Mouse (Mus musculus) frontal cortex, postnatal 25 days (tissue): Measurements from ENCODE around the gene Tprg.
A peak's percentile ranks its signal among the peaks of the same experiment; 100 is the strongest.

Source experiments
- DNase-seq, 2 experiments: peaks; one replicate each; pipeline ENCODE4 v3.0.0; 2022; ENCODE audit warnings: low spot score in 2 of 2

The Tprg gene

DNA sequence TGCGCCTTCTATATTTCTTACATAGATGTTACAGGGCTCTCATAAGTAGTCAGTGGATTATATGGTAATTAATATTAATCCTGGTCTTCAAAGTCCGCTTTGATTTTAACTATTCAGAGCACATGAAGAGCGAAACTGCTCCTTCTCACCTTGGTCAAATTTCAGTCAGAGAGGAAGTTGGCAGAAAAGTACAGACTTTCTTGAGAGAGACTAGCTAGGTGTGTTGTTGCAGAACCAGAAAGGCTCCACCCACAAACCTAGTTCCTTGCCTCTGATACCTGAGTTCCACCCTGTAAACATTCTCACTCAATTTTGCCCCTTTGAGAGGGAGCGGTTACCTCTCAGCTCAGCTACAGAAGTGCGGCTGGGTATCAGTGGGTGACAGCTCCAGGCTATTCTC is at the start of gene Tprg:
TSS of gene Tprg (plus strand) at position 301 of the 400 bp plus-strand sequence.
- DNase-seq = no peak

DNA sequence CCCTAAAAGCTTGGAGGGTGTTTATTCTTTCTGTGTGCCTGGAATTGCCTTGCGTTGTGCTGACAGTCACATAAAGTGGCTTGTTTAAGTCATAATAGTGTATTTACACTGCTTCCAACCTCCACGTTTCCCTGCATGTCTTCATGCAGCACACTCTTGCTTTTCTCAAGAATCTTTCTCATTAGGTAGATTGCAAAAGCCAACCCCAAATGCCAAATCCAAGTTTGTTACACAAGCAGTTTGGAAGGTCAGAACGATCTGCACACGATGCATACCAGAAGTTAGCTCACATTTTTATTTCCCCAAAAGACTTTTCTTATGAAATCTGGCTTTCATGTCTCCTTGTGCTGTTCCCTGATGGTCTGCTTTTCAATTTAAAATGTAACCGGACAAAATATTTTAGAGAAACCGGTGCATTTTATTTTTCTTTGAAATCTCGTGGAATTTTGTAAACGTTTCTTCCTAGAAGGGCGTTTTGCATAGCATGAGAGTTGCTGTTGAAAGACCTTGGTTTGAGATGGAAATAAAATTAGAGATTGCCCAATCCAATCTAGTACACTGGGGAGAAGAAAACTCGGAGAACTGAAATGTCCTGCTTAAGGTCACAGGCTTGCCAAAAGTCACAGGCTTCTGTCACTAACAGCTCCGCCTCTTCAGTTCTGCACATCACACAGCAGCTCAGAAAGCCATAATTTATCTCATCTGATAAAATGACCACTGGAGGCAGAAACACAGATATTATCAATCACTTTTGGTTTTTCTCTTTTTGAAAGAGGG is 48.2 kb upstream of the Tprg start:
- no peak for DNase-seq

DNA sequence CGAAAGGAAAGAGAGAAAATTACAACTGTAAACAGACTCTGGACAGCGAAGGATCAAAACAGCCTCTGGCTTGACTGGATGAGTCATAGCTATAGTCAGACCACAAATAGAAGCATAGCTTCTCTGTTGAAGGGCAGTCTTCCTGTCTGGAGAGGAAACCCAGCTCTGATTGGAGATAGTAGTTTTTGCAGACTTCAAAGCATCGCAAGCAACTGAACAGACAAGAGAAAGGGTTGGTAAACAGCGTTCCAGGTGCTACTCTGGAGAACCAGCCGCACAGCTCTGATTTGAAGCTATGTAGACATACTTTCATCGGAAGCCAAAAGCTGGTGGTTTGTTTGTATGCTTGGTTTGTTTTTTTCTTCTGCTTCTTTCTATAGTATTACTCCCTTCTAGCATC is 37.7 kb upstream of the Tprg start:
- no peak for DNase-seq

DNA sequence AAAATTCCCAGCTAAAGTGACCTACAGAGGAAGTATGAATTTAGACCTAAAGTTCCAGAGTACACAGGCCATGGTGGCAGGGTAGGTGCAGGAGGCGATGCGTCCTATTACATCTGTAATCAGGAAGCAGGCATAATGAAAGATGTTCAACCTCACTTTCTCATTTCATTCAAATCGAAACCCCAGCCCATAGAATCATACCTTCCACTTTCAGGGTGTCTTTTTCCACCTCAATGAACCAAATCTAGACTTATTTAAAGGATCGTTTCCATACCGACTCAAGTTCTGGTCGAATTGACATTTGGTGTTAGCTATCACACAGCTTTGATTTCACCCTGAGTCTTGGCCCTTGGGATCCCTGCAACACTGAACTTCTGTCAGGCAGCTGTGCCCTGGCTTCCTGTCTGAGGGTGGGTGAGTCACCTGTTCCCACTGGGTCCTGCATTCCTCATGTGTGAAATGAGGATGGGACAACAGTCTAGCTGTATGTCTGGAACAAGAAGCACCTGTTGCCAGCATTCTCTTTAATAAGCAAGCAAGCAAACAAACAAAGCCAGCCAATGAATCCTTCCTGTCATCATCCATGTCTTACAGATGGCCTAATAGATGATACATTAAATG is 36.4 kb upstream of the Tprg start:
- no peak for DNase-seq

DNA sequence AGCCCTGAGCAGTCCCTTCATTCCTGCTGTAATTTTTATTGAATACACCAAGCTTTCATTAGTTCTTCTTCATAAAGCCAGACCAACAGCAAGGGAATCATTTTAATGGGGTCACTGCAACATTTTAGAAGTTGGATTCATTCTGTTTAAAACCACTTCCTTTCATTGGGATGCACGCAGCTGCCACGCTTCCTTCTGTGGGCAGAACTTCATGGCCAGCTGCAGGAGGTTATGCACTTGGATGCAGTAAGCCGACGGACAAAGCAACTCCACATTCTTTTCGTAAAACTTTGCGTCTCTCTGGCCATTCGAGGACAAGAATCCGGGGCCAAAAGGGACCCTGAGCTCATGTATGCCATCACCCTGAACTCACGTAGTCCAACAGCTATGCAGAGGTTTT is 35.5 kb upstream of the Tprg start:
- no peak for DNase-seq

DNA sequence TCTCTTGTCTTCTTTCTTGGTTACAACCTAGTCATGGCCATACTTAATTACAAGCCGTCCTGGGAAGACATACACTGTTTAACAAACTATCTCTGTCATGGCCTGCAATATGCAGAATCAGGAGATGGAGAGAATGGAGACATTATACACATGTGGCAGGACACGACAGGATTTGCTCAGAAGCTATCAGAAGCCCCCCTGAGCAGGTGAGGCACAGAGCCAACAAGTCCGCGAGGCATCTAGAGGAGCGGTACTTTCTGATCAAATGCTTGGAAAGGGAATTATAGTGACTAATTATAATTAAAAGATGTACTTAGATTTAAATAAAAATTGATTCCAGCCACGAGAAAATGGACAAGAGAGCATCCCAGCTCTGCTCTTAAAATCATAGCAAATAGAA is 32.0 kb upstream of the Tprg start:
- no peak for DNase-seq

DNA sequence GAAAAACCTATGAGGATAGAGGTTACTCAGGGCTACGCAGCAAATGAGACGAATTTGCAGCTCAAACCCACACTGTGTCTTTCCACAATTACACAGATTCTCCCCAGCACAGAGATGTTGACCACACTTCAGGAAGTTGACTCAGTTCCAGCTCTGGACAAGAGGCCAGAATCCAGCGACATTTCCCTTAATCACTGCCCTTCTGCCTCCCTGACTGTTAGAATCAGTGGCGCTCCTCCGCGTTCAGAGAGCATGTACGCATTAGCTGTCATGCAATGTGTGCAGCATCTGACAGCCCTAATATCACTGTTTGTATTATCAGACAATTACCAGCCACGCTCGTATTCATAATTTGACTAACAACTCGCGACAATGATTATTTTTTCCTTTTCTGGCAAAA is 31.4 kb upstream of the Tprg start:
- peak in 1 of 2 experiments; percentile 12 for DNase-seq

DNA sequence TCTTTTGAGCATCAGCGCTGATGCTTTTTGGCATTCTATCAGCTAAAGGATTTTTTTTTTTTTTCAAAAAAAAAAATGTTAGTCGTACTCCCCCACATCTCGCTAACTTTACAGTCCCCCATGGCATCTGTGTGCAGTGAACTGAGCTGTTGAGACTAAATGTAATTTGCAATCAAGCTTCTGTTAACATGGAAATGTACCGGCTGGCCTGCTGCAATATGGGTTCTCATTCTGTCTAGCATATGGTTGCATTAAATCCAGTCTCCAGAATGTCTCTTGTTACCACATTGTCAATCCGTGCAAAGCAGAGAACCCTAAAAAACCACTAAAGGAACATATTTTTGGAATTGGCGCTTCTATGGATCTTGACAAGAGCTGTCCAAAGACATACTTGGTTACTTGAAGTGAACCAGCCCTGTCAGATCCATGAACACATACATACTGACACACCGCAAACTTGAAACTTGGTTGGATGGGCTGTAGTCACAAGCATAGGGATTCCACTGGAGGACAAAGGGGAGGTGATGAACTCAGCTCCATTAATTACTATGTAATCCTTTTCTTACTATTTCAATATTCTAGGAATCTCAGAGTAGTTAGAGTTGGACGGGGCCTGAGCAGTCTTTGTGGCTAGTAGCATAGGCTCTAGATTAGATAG is 30.9 kb upstream of the Tprg start:
- DNase-seq = peak; percentile 15 to 36

DNA sequence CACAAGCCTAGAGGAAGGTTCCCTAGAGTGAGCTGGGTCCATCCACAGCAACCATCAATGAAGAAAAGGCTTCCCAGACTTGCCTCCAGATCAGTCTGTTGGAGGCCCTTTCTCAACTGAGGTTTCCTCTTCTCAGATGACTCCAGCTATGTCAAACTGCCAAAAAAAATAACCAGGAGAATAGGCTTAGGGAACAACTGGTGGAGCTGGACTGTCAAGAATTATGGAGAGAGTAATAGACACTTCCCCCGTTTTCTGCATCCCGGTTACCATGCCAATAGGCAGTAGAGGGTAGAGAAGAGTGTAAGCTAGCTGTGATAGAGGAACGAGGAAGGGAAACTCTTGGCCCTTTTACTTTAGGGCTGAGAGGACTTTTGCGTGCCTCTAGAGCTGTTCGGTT is 24.3 kb upstream of the Tprg start:
- no peak for DNase-seq

DNA sequence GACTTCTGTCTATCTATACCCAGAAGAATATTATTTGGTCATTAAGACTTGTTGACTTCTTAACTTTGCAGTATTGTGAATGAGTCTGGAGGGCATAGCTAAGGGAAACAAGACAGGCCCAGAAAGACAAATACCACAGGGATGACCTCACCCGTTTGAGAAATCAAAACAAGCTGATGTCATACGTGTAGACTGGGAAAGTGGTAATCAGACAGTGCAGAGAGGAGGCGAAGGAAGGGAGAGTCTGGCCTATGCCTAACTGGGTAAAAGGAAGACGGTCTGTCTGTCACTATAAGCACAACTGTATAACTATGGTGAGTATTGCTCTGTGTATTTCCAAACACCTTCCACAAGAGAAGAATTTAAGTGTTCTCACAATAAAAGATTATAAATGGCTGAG is 23.7 kb upstream of the Tprg start:
- no peak for DNase-seq

DNA sequence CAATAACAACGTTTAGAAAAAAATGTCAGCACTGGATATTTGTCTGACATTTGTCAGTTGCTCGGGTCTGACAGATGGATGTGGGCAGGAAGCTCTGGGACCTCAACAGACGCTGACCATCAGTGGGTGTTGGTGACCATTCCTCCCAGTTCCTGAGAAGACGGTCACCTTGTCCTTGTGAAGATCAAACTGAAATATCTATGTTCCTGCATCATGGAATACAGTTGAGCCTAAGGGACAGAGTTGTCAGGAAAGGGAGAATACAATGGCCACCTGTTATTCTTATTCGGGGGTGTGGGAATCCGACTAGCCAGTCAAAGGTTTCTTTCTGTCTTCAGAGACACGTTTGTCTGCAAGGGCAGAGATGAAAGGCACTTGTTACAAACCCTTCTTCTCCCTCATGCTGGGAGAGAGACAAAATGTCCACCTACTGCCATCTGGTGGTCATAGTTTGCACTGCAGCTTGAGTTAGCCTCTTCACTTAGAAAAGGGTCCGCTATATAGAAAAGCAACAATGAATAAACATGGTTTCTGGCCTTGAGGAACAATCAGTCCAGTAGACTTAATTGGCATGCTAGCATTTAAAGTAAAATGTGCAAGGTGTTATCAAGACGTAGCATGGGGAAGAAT is 23.0 kb upstream of the Tprg start:
- peak; percentile 85 to 91 for DNase-seq

DNA sequence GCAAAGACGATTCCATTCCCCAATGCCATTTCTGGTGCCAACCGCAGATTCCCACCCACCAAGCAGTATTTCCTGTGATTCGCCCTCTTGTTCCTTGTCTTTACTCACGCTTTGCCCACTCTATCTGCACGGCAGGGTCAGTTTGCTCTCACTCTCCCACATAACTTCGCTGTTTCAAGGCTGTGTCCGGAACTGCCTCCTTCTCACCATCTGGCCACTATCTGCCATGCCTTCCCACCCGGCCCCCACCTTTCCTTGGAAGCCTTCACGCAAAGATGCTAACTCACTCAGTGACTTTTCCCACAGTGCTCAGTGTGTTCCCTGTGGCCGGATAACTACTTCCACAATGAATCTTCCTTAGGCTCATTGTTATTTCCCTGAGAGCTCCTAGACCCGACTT is 21.4 kb upstream of the Tprg start:
- DNase-seq = peak in 1 of 2 experiments; percentile 36

DNA sequence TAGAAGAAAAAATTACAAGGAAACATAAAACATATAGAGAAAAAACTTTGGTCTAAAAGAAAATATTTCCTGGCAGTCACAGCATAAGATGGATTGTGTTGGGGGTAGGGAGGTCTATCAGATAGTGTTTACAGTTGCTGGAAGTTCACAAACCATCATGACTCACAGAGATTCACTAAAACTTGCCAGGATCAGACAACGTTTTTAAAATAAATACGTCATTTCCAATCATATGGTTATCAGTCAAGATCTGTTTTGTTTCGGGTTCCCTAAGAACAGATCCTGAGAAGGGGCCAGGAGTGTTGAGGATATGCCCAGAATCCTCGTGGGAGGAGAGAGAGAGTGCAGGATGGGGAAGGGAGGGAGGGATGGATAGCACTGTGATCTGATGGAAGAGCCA is 18.3 kb upstream of the Tprg start:
- no peak for DNase-seq

DNA sequence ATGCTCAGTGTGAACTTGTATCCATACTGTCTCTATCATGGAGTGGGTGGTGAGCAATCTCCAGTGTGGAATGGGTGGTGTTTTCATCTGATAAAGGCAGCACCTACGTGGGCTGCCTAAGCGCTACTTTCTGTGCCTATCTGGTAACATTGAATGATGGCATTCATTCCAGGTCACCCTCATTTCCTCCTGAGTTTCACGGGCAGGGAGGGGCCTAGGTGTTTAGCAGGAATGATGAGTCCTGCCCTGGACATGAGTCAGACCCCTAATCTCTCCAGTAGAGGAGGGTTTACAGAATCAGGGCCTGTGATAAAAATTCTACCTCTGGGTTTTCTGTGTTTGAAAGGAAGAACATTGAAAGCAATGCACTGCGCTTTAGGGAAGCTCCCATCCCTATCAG is 4.1 kb upstream of the Tprg start:
- no peak for DNase-seq

DNA sequence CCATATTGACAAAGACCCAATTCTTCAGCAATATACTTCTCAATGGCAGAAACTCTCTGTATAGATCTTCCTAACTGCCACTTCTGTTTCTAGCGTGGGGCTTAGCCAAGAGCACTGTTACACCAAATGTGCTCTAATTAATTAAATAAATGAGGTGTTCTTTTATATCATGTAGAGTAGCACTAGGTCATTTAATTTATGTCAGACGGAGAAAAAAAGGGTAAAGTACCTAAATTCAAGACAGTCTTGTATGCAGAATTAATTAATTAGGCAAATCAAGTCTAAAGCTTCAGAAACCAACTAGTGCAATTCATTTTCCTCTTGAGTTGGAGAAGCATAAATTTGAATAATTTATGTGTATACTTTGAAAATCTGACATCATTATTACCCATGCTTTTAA is 7.1 kb downstream of the Tprg start:
- DNase-seq = no peak

DNA sequence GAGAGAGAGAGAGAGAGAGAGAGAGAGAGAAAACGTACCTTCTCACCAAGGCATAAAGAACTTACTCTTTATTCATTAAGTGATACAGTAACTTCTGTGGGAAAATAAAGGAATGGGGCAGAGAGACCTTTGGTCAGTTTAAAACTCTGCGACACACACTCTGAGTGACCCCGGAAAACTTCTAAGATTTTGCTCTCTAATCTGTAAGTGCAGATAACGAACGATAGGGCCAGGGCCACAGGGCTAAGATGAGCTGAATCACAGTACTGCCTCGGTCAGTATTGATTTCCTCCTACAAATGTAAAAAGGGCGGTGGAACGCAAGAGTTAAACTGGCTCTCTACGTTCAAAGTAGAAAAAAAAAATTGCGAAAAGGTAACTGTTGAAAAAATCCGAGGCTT is 8.9 kb downstream of the Tprg start:
- DNase-seq = no peak

DNA sequence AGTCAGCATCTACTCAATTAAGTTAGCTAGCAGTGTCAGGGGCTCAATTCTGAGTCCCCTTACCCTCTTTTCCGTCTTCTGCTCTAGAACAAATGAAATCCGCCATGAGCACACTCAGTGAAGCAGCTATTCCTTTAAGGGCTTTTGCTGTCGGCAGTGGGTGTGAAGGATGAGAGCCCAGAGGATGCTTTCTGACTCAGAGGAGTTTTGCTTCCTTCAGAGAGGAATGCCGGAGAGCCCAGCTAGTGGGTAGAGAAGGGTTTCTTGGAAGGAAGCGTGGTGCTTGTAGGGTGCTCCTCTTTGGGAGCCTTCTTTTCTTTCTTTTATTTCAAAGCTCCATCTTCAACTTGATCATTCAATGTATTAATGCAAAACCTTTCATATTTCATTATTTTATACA is 10.1 kb downstream of the Tprg start:
- no peak for DNase-seq

DNA sequence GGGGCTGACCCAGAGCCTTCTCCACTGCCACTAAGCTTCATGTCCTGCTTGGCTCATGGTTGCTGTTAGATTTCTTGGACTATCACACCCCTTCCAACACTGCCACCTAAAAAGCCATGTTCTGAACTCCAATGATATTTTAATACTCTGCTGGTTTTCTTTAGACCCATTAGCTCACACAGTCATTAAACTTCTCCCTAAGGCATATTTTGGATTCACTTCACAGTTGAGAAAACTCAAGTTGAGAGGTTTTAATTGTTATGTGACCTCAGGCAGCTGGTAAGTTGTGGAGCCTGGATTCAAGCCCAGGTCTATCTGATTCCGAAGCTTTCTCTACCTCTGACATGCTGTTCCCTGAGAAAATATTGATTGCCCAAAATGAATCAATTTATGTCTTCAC is 11.6 kb downstream of the Tprg start:
- DNase-seq = no peak

DNA sequence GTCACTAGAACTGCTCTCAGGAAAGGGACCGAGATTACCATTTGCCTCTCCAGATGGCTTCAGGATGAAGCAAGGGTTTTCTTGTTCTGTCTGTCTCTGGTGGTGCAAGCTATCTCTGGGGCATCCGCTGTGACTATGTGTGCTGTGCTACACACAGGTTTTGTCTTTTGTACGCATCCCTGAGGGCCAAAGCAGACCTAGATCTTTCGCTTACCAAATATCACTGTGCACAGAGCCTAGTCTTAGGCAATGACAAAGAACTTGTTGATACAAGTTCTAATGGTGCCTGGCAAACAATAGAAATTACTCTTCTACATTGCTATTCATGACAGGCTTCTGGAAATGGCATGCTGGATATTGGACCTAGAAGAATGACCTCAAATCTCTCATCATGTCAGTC is 16.0 kb downstream of the Tprg start:
- no peak for DNase-seq

DNA sequence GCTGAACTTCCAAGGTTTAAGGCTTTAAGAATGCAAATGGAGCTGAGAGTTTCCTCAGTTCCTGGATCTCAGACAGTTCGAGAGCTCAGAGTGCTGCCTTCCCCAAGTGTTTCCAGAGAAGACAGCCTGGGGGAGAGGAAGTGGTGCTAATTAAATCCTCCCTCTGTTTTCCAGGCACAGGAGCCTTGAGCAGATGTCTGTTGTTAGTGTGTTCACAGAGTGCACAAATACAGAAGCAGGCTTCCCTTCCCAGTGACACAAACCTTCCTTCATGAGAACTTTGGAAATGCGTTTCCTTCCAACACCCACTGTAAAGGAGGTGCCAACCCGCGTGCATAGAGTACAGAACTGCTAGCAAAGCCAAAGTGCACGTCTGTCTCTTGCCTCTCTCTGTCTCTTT is 27.4 kb downstream of the Tprg start:
- peak; percentile 14 to 37 for DNase-seq

DNA sequence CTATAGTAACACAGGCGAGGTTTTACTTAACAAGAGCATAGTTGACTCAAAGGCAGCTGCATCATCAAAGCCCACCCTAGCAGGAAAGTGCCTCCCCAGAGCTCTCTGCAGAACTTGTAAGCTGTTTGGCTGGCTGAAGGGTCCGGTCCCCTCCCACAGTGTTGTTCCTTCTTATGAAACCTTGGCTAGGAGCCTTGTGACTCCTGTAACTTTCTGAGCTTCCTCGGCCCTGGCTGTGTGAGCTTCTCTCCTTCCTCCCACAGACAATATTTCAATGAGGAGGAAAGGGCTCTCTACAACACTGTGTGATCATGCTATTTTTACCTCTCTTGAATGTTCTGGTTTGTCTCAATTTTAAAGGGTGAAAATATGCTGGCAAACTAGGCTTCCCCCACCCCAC is 28.5 kb downstream of the Tprg start:
- no peak for DNase-seq

DNA sequence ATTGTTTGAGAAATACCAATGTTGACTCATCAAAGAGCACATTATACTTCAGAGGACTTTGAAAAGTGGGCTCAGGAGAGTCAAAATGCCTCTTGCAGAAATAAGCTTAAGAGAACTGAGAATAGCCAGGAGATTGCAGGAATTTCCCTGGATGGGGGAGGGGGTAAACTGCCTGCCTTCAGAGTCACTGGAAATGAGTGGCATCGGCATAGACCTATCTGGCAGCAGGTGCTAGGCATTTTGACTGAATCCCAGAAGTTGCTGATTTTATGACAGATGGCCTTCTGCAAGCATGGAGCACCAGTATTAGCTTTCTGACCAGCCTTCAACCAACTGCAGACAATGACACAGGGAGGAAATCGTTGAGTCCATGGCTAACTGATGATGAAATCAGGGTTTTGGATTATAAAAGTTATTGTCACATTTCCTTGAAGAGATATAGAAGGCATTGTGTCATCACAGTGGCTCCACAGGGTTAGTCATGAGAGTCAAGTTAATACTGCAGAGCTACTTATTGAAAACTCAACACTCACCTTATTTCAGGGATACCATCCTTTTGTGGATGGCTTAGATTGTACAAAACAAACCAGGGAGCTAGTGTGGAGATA is 39.1 kb downstream of the Tprg start:
- no peak for DNase-seq
